Mouse (Mus musculus): ENCODE data around the gene Dusp22.

GRCm38 (mm10) chr13:30636453-30636852 is 23.3 kb upstream of the Dusp22 start:
- TF ChIP-seq POLR2A (IDR thresholded peaks at IDR 0.05; ENCODE audit: extremely low read depth, insufficient read depth, low read length) (no peak), CTCF (IDR thresholded peaks at IDR 0.05; ENCODE audit: low read depth, low read length) (no peak)
